Mouse (Mus musculus) mature B cell (primary cell): ENCODE data around the gene March1.
"Not testable (repeated sequence)": the region's sequence is repeated elsewhere in the genome, so short reads cannot be mapped to it uniquely, and the experiment has no call there.

Source experiments
- in situ Hi-C: fragments of 300-500 bp; cut with MboI; formaldehyde crosslinking; loops from 2 replicates; pipeline ENCODE4 v1.14.3; 2019

Gene March1

DNA sequence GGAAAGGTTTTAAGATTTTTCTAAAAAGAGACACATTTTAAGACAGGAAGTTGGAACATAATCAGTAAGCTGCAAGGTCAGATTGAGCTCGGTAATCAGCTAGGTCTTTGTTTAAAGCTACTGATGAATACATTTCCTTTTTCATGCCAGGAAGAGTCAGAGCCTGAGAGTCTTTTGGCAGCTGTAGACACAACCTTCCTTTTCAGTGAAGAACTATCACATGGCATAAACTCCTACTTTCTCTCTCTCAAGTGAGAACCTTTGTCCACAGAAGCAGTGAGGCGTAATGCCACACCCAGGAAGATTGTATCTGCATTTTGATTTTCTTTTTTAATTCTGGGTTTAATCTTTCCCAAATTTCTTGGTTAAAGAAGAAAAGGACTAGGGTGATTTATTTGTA is 795.4 kb downstream of the March1 start:
- in situ Hi-C loops = no loop called here

DNA sequence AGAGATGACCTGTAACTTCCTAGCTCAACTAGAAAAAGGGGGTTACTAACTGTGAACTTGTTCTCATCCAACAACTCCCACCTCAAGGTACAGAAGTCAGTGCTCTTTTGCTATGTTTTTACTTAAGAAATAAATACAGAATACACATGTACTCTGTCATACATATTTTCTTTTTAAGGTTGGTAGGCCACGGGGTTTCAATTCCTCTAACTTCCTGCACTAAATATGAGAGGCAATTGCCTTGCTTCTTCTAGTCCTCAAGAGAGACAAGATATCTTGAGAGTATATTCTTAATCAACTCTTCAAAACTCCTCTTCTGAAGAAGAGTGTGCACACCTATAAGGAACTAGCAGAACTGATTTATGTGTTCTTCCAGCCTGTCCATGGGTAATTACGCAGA is 797.5 kb downstream of the March1 start:
- in situ Hi-C loops = no loop called here

DNA sequence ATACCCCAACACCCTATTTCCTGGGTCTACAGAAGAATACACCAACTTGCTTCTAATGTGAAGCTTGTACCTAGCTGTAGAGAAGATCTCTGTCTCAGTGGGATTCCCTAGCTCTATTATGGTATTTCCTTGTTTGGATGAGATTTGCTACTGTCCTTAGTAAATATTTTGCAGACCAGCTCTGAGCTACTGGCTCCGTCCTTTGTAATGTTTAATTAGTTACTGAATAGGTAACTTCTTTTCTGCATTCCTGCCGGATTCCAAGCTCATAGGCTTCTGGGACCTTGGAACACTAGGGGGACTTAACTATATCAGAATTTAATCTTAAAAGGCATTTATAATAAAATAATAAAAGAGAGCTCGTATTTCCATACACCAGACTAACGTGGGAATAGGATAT is 799.9 kb downstream of the March1 start:
- in situ Hi-C loops = not testable (repeated sequence)

DNA sequence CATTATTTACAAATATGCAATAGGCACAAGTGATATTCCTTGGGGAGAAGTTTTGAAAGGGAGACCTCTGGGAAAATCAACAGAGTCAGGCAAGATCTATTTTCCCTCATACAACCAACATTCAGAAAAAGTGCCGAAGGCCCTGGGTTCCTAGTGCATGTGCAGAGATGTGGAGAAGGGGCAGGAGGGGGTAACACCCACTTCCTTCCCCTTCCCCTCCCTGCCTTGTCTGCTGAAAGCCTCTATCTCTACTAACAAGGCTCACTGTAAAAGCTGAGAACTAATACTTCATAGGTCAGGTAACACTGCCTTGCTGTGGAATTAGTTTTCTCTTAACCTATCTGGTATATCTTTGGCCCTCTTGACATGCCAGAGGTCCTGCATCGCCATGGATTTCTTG is 812.9 kb downstream of the March1 start:
- in situ Hi-C loops = no loop called here

DNA sequence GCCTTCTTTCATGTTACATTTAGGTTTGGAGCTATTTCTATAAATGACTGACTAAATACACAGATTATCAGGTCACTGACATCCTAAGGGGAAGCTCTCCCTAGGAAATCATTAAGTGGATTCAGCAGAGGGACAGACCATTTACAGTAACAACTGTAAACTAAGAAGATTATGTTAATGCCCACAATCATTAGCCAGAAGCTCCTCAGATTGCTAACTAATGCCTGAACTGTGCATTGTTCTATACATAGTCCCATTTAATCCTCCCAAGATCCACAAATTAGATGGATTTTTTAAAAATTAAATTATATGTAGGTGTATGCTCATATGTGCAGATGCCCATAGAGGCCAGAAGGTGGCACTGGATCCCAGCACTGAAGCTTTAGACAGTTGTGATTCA is 815.9 kb downstream of the March1 start:
- in situ Hi-C loops = no loop called here

DNA sequence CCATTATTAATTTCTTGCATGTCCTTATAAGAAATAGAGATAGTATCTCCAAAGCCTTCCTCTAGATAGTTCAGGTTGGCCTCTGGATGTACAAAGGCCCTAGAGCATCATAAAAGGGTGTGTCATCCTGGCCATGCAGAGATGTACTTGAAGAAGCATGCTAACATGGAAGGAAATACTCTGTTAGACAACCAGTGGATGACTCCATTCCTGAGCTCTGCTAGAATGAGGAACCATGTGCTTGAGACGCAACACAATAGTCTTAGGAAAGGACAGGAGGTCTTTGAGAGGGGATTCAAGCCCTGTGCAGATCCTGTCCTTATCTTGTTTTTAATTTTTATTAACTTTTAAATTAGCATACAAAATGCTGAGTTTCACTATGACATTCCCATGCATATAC is 819.1 kb downstream of the March1 start:
- in situ Hi-C loops = no loop called here

DNA sequence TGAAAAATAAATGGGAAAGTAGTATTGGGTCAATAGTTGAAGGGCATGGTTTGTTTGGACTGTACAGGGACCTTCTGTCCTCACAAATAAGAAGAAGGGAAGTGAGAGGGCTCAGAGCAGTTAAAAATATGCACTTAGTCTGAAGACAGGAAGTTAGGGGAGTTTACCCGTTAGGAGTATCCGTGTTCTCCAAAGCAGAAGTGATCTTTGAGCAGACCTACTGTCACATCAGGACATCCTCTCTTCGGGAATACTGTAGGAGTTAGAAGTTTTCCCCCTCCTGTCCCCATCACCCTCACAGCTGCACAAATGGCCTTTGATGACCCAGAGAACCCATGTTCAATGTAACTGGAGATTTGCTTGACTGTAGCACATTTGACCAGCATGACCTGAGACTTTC is 820.2 kb downstream of the March1 start:
- in situ Hi-C loops = no loop called here

DNA sequence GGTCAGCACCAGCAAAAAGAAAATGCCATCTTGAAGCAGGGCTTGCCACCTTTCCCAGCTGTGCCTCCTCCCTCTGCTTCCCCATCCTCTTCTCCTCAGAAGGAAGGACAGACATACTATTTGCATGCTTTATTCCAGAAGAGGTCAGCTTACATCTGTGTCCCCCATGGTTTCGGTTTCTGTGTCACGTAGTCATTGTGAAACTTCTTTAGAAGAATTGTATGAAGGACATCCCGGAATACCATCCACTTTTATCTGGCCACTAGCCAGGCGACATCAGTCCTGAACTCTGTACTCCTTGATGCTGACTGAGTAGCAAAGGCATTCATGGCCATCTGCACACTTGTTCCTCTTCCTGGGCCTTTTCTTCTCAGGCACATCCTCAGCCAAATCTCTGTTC is 820.8 kb downstream of the March1 start:
- in situ Hi-C loops = no loop called here

DNA sequence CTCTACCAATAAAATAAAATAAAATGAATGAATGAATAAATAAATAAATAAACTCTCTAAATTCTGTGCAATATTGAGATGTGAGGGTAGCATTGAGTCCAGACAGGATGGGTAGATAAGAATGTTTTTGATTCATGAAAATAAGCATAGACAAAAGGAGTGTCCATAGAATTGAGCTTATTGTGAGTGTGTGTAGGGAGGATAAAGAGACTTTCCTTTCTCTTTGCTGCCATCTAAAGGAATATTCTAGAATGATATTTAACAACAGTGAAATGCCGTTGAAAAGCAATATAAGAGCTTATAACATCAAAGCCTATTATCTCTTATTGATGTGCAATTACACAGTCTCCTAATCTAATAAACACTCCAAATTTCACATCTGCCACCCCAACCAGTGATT is 823.4 kb downstream of the March1 start:
- in situ Hi-C loops = loop anchor here (5.0 kb wide), 1 partner anchor 109 kb away; no protein-coding TSS in a partner anchor

DNA sequence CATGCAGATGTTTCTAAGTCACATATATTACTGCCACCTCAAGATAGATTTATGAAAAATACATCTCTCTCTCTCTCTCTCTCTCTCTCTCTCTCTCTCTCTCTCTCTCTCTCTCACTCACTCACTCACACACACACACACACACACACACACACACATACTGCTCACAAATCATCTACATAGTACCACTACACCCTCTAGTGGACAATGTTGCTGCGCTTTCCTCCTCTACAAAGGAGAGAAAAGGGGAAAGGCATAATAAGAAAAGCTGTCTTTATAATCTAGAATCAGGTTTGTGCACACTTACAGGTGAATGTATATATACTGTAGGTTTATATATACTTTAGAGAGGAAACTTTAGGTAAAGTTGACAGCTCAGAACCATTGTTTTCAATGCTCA is 825.1 kb downstream of the March1 start:
- in situ Hi-C loops = loop anchor here (5.0 kb wide), 1 partner anchor 110 kb away; no protein-coding TSS in a partner anchor

DNA sequence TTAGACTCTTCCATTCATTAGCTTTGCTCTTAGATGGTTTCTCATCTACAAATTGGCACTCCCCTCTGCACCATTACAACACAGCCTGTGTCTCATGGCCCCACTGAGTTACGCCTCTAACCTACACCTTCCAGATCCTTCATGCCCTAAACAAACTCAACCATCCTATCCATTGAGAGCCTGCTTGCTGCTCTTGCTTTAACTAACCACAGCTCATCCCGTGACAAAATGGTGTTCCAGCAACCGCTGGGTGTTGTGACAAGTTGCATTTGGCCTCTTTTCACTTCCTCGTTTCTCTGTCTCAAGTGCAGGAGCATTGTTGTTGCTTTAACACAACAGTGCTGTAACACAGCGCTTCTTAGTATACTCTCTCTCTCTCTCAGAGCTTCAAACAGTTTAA is 826.4 kb downstream of the March1 start:
- in situ Hi-C loops = loop anchor here (5.0 kb wide), 1 partner anchor 112 kb away; no protein-coding TSS in a partner anchor

DNA sequence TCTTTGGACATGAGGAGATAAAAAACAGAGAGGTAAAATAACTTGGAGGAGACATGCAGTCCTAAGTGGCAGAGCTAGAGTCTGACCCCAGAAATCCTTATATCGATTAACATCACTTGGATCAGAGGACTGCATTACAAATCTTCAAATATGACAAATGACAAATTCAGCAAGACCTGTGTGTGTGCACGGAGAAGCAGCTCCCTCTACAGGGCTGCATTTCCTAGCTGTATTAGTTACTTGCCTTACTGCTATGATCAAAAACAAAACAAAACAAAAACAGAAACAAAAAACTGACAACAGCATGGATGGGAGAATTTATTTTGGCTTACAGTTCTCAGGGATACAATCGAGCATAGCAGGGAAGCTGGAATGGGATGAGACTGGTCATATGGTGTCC is 827.7 kb downstream of the March1 start:
- in situ Hi-C loops = no loop called here

DNA sequence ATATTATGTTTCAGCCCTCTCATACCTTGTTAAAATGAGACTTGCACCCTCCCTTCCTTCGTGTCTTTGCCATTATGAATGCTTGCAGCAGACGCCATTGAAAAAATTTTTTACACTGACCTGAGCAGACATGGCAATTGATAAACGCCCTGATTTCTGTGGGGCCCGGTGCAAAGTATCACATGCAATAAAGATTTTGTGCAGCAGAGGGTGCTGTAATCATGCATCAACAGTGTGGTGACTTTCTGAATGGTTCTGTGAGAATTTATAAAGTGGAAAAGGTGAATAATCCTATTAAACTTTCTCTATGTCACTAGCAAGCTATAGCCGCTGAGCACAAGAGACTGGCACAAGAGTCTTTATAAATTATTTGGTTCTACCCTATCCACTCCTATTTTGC is 833.0 kb downstream of the March1 start:
- in situ Hi-C loops = no loop called here

DNA sequence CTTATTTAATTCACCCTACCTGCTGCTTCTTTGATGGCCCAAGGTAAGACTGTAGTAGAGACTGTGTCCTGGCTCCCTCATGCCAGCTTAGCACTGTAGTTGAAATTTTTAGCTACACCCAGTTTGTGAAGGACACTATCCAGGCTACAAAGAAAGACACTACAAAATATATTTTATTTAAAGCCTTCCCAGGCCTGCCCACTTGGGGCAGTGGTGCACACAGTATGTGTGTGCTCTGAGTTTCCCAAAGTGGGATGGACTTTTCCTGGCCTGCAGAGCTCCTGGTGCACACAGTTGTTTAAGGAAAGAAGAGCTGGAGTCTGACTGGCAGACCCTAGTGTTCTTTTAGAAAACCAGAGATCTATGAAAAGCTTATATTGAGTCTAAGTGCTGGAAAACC is 839.4 kb downstream of the March1 start:
- in situ Hi-C loops = no loop called here

DNA sequence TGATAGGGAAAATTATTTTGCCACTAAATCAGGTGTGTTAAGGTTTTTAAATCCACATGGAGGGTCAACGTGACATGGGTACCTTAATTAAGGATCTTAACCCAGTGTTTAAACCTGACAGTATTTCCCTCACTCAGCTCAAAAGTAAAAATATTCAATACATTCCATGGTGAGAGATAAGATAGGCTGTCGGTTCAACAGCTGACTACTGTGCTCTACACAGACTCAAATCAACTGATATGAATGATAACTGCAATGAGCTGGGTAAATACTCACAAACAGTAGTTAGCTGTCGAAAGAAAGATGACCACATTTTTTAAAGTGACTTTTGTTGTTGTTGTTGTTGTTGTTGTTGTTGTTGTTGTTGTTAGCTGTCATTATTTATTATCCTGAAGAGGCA is 852.1 kb downstream of the March1 start:
- in situ Hi-C loops = no loop called here

DNA sequence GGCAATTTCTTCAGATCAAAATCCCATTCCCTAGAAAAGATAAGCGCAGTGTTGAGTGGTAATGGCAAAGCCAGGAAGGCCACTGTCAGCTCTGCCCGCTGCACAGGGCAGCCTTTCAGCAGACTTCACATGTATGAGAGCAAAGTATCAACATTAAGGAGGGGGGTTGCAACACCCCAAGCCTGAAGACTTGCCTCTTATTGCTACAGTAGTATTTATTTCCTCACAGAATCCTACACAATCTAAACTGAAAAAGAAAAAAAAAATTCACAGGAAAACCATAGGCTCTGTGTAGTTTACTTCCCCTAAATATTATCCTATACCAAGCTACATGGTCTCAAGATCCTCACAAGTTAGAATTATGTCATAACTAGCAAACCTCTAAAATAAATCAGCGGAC is 859.2 kb downstream of the March1 start:
- in situ Hi-C loops = loop anchor here (25.0 kb wide), 1 partner anchor 1740 kb away; the partner anchor contains the start of gene Msmo1

DNA sequence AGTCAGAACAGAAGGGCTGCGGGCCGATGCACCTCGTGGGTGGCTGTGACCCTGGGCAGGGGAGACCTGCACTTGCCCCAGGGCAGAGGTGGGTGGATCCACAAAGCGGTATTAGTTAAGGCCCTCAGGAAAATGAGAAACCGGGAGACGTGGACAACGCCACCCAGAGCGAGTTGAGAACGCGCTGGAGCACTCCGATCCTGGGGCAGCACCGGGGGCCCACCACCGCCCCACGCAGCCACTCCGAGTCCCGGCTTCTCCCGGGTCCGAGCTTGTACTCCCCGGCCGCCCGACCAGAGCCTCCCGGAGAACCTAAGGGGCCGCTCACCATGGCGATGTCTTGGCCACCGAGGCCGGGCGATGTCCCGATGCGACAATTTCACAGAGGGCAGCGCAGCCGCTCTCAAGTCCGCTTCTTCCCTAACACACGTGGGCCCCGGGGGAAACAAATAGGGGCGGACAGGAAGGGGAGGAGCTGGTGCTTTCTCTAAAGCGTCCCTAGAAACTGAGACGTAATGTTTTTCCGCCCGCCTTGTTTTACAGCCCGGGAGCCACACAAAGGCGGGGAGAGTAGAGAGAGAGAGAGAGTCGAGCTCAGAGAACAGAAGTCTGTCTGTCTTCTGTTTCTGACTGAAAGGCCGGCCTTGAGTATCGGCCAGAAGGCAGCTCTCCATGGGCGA is 868.5 kb downstream of the March1 start, which contains the start of gene Tma16:
Gene Tma16 (minus strand): TSS at position 447 of the 680 bp plus-strand sequence.
- in situ Hi-C loops = loop anchor here (10.0 to 25.0 kb wide), 2 partner anchors 1541 to 1749 kb away; partner anchors contain the start of genes Msmo1 and Tmem192

DNA sequence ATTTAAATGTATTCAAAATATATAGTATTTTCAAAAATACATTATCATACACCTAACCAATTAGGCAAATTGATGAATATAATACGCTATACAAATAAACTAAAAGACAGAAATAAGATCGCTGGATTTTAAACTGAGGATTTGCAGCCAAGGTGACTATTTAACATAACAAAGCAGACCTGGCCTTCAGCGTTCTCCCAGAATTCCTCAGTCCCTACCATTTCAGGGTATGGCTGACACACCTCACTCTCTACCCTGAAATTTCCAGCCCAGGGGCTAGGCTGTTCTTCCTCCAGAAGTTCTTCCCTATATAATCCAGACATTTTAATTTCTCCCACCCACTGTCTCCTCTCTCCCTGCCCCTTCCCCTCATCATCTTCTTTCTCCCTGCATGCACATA is 870.9 kb downstream of the March1 start:
- in situ Hi-C loops = loop anchor here (10.0 to 25.0 kb wide), 2 partner anchors 1544 to 1751 kb away; partner anchors contain the start of genes Msmo1 and Tmem192

DNA sequence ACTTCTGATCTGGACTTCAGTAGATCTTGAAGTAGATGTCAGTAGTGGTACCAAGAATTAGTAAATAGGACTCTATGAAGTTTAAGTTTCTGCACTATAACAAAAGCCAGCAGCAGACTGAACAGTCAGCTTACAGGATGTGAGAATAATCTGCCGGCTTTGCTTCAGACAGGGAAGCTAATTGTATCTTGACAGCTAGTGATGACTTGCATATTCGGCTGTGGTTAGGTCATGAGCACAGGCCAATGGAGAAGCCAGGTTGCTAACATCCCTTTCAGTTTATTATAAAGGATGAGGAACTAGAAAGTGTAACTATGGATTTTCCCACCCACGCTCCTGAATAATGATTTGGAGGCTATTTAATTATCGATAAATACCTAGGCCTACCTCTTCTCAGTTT is 872.9 kb downstream of the March1 start:
- in situ Hi-C loops = loop anchor here (25.0 kb wide), 1 partner anchor 1753 kb away; the partner anchor contains the start of gene Msmo1

DNA sequence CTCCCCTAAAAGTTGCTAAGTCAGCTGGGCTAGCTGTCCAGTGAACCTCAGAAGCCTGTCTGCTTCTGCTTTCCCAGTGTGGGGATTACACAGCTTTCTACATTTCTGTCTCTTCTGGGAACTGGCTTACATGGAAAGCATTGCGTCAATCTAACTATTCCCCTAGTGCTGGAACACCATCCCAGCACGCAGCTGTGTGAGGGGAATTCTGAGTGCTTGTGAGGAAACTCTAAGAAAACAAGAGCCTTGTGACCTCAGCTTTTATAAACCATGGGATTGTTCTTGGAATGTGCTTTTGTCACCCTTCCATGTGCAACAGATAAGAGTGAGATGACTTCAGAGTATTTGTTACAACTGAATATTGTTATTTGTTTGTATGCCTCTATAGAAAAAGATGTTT is 876.8 kb downstream of the March1 start:
- in situ Hi-C loops = loop anchor here (25.0 kb wide), 1 partner anchor 1757 kb away; the partner anchor contains the start of gene Msmo1

DNA sequence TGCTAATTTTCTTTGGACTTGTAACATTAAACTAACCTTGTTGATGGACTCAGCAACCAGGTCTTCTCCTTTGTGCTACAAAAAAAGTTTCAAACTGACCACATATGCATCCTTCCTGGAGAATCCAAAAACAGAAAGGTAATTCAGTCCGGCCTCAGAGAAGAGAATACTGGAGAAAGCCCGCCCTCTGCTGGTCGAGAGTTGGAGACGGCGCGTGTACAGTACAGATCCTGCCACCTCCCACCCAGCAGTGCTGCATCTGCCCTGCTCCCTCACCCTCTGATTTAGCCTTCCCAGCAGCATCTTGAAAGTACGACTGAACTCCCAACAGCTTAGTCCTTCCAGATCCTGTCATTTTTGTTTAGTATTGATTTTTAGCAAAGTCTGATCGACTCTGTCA is 878.0 kb downstream of the March1 start:
- in situ Hi-C loops = loop anchor here (25.0 kb wide), 1 partner anchor 1758 kb away; the partner anchor contains the start of gene Msmo1

DNA sequence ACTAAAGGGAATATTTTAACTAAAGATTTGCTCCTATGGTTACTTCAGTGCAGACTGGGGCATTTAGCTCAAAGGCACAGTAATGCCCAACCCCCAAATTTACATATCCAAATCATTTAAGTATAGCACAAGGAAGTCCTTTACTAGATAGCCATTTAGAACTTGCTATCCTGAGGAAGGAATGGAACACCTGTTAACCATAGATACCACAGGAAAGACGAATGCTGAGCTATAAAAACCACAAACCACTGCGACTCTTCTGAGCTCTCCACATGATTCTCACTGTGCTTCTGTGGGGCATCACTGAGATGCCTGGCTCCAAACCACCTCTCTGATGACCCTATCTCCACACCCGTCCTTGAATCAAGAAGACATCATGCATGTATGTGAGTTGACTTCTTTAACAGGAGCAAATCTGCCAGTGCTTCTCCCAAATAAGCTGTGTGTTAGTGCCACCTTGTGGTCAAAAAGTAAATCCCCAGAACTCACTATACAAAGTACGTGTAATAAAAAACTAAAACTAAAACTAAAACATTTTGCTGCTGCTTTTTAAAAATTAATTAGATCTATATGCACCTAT is 879.4 kb downstream of the March1 start:
- in situ Hi-C loops = loop anchor here (25.0 kb wide), 1 partner anchor 1760 kb away; the partner anchor contains the start of gene Msmo1

DNA sequence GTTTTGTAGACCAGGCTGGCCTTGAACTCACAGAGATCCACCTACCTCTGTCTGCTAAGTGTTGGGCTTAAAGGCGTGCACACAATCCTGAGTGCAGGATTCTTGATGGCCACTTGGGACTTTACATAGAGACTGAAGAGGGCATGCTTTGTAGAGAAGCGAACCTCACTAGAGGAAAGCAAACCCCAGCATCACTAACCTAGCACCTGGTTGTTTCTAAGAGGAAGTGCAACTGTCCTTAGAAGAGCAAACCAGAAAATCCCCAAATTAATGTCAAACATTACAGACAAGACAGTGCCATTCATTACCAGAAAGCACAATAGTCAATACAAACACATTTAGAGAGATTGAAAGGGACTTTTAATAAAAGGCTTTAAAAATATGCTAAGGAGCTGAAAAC is 885.7 kb downstream of the March1 start:
- in situ Hi-C loops = no loop called here
